Mouse (Mus musculus) heart, embryonic 14.5 days (tissue): Measurements from ENCODE around the gene Pvr. TPM values are rescaled to one million over a fixed set of nuclear protein-coding genes. Genes with fewer than 3 reads are reported as not detected.
"Not testable (repeated sequence)": the region's sequence is repeated elsewhere in the genome, so short reads cannot be mapped to it uniquely, and the experiment has no call there.

Experiments used
- ATAC-seq: fragments of 200-750 bp; cut with Nextera tagmentation; 2 replicates; pipeline ENCODE4 v1.8.0; 2017; ENCODE audit warnings: low read depth, moderate TSS enrichment; ENCODE audit not compliant: insufficient number of reproducible peaks, insufficient read depth, low FRiP score
- H3K27ac ChIP-seq, 2 experiments: fragments of 200-500 bp in 1 of 2; fragments of 300-500 bp in 1 of 2; sonication (generic) in 1 of 2; replicated peaks in 1 of 2; 2 replicates each; pipeline ENCODE4 v1.5.1; 2012 to 2014; ENCODE audit warnings: low read depth in 2 of 2, low read length in 2 of 2, control low read depth in 1 of 2, mild to moderate bottlenecking in 1 of 2, mixed read lengths in 1 of 2; ENCODE audit not compliant: control insufficient read depth in 1 of 2, insufficient read depth in 1 of 2
- H3K27me3 ChIP-seq: fragments of 300-500 bp; sonication (generic); 2 replicates; pipeline ENCODE4 v1.6.1; 2014; ENCODE audit warnings: mild to moderate bottlenecking, low read length, control low read depth; ENCODE audit not compliant: control insufficient read depth, insufficient read depth
- H3K36me3 ChIP-seq: fragments of 300-500 bp; sonication (generic); 2 replicates; pipeline ENCODE4 v1.6.1; 2014; ENCODE audit warnings: mild to moderate bottlenecking, control low read depth, low read length, mixed read lengths; ENCODE audit not compliant: control insufficient read depth, insufficient read depth
- H3K4me1 ChIP-seq, 2 experiments: fragments of 200-500 bp in 1 of 2; fragments of 300-500 bp in 1 of 2; sonication (generic) in 1 of 2; 2 replicates each; pipeline ENCODE4 v1.6.1; 2012 to 2014; ENCODE audit warnings: low read length in 2 of 2, control low read depth in 1 of 2, mixed read lengths in 1 of 2; ENCODE audit not compliant: control insufficient read depth in 2 of 2, insufficient read depth in 2 of 2
- H3K4me2 ChIP-seq: fragments of 300-500 bp; sonication (generic); 2 replicates; pipeline ENCODE4 v1.6.1; 2014; ENCODE audit warnings: mild to moderate bottlenecking, low read length
- H3K4me3 ChIP-seq, 2 experiments: fragments of 200-500 bp in 1 of 2; fragments of 300-500 bp in 1 of 2; sonication (generic) in 1 of 2; 2 replicates each; pipeline ENCODE4 v1.5.1; 2012 to 2014; ENCODE audit warnings: low read length in 2 of 2, mild to moderate bottlenecking in 2 of 2, control low read depth in 1 of 2, low read depth in 1 of 2, moderate library complexity in 1 of 2; ENCODE audit not compliant: control insufficient read depth in 1 of 2, insufficient read depth in 1 of 2
- H3K9ac ChIP-seq: fragments of 300-500 bp; sonication (generic); 2 replicates; pipeline ENCODE4 v1.6.1; 2014; ENCODE audit warnings: mild to moderate bottlenecking, low read length
- H3K9me3 ChIP-seq: fragments of 300-500 bp; sonication (generic); 2 replicates; pipeline ENCODE4 v1.6.1; 2016; ENCODE audit warnings: low read length, control low read depth; ENCODE audit not compliant: control insufficient read depth
- WGBS: fragments of 180-500 bp; shearing (Covaris S2); extraction: QIAGEN DNeasy Blood & Tissue Kit; methylation state at CpG from one replicate; pipeline ENCODE4 v1.1.7; 2014; 5-methylcytosine and 5-hydroxymethylcytosine counted together
- polyA plus RNA-seq: library from polyadenylated mRNA; unstranded; fragments of >200 nt; fragmentation: Nextera tagmentation; extraction: Ambion mirVana; gene quantifications from 2 replicates; pipeline ENCODE4 v1.2.1, GENCODE M21; 2014

Pvr gene
- polyA plus RNA-seq, 1 experiment from 2014 or later, result 12.7 TPM

- Histone ChIP-seq H3K27ac (peak overlapping the region; percentile 66 to 84), H3K9ac (no peak overlapping the region), H3K4me3 (peak overlapping the region; percentile 24 to 26), H3K4me1 (peaks cover 30 to 35% of the 10 kb centered on the region in 2 experiments), H3K36me3 (no peaks in the 10 kb centered on the region), H3K9me3 (no peaks in the 10 kb centered on the region), H3K27me3 (no peaks in the 10 kb centered on the region), H3K4me2 (peak overlapping the region; percentile 62)
- 12% methylated on average over 20 of the region's 21 CpGs for whole genome bisulfite sequencing
- ATAC-seq, result peak; percentile 61; the same call in 1 of the 2 replicates
Observed at GRCm38 (mm10) chr7:19932877-19933809, 12.2 kb upstream of the Pvr start.

DNA sequence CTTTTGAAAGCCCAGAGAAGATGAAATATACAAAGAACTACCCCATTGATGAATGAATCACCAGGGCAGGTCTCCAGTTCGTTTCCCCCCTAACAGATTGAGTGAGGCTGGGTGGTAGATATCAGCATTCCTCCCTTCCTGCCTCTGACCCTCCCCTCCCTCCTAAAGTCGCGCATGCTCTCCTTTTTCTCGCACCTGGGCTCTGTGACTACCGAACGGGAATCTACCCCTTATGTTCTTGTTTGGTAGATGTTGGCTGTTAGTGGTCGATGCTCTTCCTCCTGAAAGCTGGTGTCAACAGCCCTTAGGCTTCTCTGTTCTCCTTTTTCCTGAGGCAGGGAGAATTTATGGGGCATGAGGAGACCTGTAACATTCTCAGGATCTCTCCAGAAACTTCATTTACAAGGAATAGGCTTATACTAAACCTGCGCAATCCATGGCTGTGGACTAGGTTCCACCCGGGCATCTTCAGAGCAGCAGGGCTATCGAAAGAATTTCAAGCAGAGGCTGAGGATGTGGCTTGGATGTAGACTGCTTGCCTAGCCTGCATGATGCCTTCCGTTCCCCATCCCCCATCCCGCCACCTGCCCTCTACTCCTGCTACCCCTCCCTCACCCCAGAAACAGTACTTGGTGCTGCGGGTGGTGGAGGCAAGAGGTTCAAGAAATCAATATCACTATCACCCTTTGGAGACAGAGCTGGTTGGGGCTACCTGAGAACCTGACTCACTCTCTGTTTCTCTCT lies 11.3 kb upstream of the Pvr start:
- WGBS, result 15% methylated on average over 13 of the region's 13 CpGs
- no peak for ATAC-seq
- no peaks in the 10 kb centered on the region for H3K36me3 ChIP-seq

DNA sequence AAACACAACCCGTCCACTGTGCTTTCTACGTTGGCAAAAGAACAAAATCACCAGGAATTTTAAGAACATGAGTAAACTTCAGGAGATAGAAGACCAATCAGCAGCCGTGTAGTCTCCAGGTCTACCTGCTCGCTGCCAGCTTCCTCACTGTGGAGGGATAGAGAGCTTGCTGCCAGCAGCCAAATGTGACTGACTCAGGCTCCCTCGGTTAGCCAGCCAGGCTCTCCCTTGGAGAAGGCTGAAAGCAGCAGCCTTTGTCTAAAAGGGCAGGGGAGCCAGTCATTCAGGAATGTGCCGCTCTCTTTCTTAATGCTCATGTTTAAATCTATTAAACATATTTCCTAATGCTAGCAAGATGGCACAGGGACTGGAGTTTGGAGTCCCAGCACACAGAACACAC lies 9.5 kb upstream of the Pvr start:
- not testable (repeated sequence) for H3K27ac ChIP-seq, H3K36me3 ChIP-seq, H3K4me2 ChIP-seq, H3K4me3 ChIP-seq, H3K9ac ChIP-seq, ATAC-seq, H3K9me3 ChIP-seq, H3K27me3 ChIP-seq
- H3K4me1 ChIP-seq, result peaks cover 22 to 23% of the 10 kb centered on the region in 2 experiments
- WGBS, result 69% methylated on average over 6 of the region's 6 CpGs

More for the DNA sequence above, 11.3 kb upstream of the Pvr start:
- no peak overlapping the region for H3K27ac ChIP-seq
- H3K27me3 ChIP-seq, result no peaks in the 10 kb centered on the region
- no peak overlapping the region for H3K4me3 ChIP-seq
- no peaks in the 10 kb centered on the region for H3K9me3 ChIP-seq
- no peak overlapping the region for H3K9ac ChIP-seq
- no peak overlapping the region for H3K4me2 ChIP-seq
- H3K4me1 ChIP-seq, result peaks cover 29 to 30% of the 10 kb centered on the region in 2 experiments

- Histone ChIP-seq H3K4me2 (no peak overlapping the region), H3K36me3 (no peaks in the 10 kb centered on the region), H3K4me3 (no peak overlapping the region), H3K4me1 (peaks cover 17 to 18% of the 10 kb centered on the region in 2 experiments), H3K27ac (no peak overlapping the region), H3K9me3 (no peaks in the 10 kb centered on the region), H3K9ac (no peak overlapping the region), H3K27me3 (no peaks in the 10 kb centered on the region; the same call in 1 of the 2 replicates)
- WGBS, result 71% methylated on average over 5 of the region's 5 CpGs
- no peak for ATAC-seq
Observed at GRCm38 (mm10) chr7:19928486-19928885, 7.5 kb upstream of the Pvr start.

- Histone ChIP-seq H3K27me3 (no peaks in the 10 kb centered on the region; the same call in 1 of the 2 replicates), H3K9ac (no peak overlapping the region), H3K4me3 (no peak overlapping the region), H3K9me3 (no peaks in the 10 kb centered on the region), H3K36me3 (no peaks in the 10 kb centered on the region), H3K4me1 (peaks cover 3 to 6% of the 10 kb centered on the region in 2 experiments; a peak in 3 of 4 replicates), H3K4me2 (no peak overlapping the region), H3K27ac (no peak overlapping the region)
- 23% methylated on average over 2 of the region's 2 CpGs for WGBS
- ATAC-seq, result no peak
Observed at GRCm38 (mm10) chr7:19926849-19927480, 6.0 kb upstream of the Pvr start.

DNA sequence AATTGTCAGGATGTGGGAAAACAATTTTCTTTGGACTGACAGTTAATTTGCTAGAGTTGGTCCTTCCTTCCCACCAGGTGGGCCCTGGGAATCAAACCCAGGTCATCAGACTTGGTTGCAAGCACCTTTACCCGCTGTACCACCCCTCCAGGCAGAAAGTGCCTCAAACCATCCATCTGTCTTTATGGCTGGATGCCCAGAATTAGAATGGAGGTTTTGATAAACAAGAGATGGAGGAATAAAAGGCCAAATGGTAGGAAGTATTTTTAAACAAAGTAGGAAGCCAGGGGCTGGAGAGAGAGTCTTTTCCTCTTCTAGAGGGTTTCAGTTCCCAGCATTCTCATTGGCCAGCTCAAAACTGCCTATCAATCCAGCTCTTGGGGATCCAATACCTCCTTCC lies 4.4 kb upstream of the Pvr start:
- Histone ChIP-seq H3K9ac (no peak overlapping the region), H3K4me2 (no peak overlapping the region), H3K9me3 (no peaks in the 10 kb centered on the region), H3K4me1 (peaks cover 6 to 10% of the 10 kb centered on the region in 2 experiments; a peak in 3 of 4 replicates), H3K4me3 (no peak overlapping the region), H3K27me3 (no peaks in the 10 kb centered on the region; the same call in 1 of the 2 replicates), H3K36me3 (no peaks in the 10 kb centered on the region), H3K27ac (no peak overlapping the region)
- WGBS, result 63% methylated on average over 1 of the region's 1 CpGs
- ATAC-seq, result no peak

- H3K27ac ChIP-seq, result no peak overlapping the region
- no peak overlapping the region for H3K4me3 ChIP-seq
- H3K4me1 ChIP-seq, result peaks cover 6 to 12% of the 10 kb centered on the region in 2 experiments; a peak in 3 of 4 replicates
- peaks cover 1% of the 10 kb centered on the region for H3K36me3 ChIP-seq
- H3K4me2 ChIP-seq, result peak overlapping the region; percentile 44
- no peaks in the 10 kb centered on the region; the same call in 1 of the 2 replicates for H3K27me3 ChIP-seq
- no peaks in the 10 kb centered on the region for H3K9me3 ChIP-seq
- 11% methylated on average over 11 of the region's 15 CpGs for WGBS
- H3K9ac ChIP-seq, result no peak overlapping the region
- ATAC-seq, result no peak
Observed at GRCm38 (mm10) chr7:19923797-19924196, 2.8 kb upstream of the Pvr start.
